Mouse (Mus musculus): Measurements from ENCODE around the gene Crybb3.

GRCm38 (mm10) chr5:113118695-113119094 is 37.3 kb upstream of the Crybb3 start:
- no peak for TF ChIP-seq CTCF (IDR thresholded peaks at IDR 0.05)
- TF ChIP-seq EP300 (IDR thresholded peaks at IDR 0.05), result no peak
